Mouse (Mus musculus) urinary bladder, postnatal 25 days (tissue): ENCODE measurements around the gene Grin2a.
"Not testable (repeated sequence)": the region's sequence is repeated elsewhere in the genome, so short reads cannot be mapped to it uniquely, and the experiment has no call there.

ENCODE experiments used
- DNase-seq: peaks from one replicate; pipeline ENCODE4 v3.0.0; 2022; ENCODE audit warnings: low spot score

Grin2a gene

GRCm38 (mm10) chr16:9625652-9626444 is 369.5 kb downstream of the Grin2a start:
- DNase-seq = no peak

GRCm38 (mm10) chr16:9624346-9624745 is 371.0 kb downstream of the Grin2a start:
- no peak for DNase-seq

GRCm38 (mm10) chr16:9618206-9618605 is 377.2 kb downstream of the Grin2a start:
- DNase-seq = no peak

- no peak for DNase-seq
Observed at GRCm38 (mm10) chr16:9617215-9617614, 378.1 kb downstream of the Grin2a start.

GRCm38 (mm10) chr16:9616807-9617206 is 378.6 kb downstream of the Grin2a start:
- no peak for DNase-seq

GRCm38 (mm10) chr16:9612596-9612995 is 382.8 kb downstream of the Grin2a start:
- not testable (repeated sequence) for DNase-seq

- DNase-seq = no peak
Observed at GRCm38 (mm10) chr16:9607432-9607831, 387.9 kb downstream of the Grin2a start.

- no peak for DNase-seq
Observed at GRCm38 (mm10) chr16:9603983-9604382, 391.4 kb downstream of the Grin2a start.

GRCm38 (mm10) chr16:9602579-9602978 is 392.8 kb downstream of the Grin2a start:
- DNase-seq = no peak

- DNase-seq = no peak
Observed at GRCm38 (mm10) chr16:9589176-9589575, 406.2 kb downstream of the Grin2a start.

GRCm38 (mm10) chr16:9588431-9588830 is 406.9 kb downstream of the Grin2a start:
- DNase-seq = no peak

GRCm38 (mm10) chr16:9583981-9584380 is 411.4 kb downstream of the Grin2a start:
- DNase-seq = no peak

GRCm38 (mm10) chr16:9571793-9572192 is 423.6 kb downstream of the Grin2a start:
- DNase-seq = no peak

- no peak for DNase-seq
Observed at GRCm38 (mm10) chr16:9567286-9567685, 428.1 kb downstream of the Grin2a start.

- no peak for DNase-seq
Observed at GRCm38 (mm10) chr16:9561816-9562215, 433.5 kb downstream of the Grin2a start.

- DNase-seq = no peak
Observed at GRCm38 (mm10) chr16:9535196-9535595, 460.2 kb downstream of the Grin2a start.

- DNase-seq = no peak
Observed at GRCm38 (mm10) chr16:9533564-9534332, 461.6 kb downstream of the Grin2a start.

GRCm38 (mm10) chr16:9532843-9533532 is 462.4 kb downstream of the Grin2a start:
- DNase-seq = no peak

- DNase-seq = no peak
Observed at GRCm38 (mm10) chr16:9527214-9527613, 468.1 kb downstream of the Grin2a start.

- no peak for DNase-seq
Observed at GRCm38 (mm10) chr16:9523314-9523713, 472.0 kb downstream of the Grin2a start.
